Mouse (Mus musculus) bone marrow macrophage, adult 2 months (primary cell): ENCODE data around the gene Hist1h2bb.
"Not testable (repeated sequence)": the region's sequence is repeated elsewhere in the genome, so short reads cannot be mapped to it uniquely, and the experiment has no call there.

Experiments used
- CTCF ChIP-seq: IDR thresholded peaks from 2 replicates; pipeline ENCODE4 v1.5.1; 2012; ENCODE audit warnings: low read depth, mild to moderate bottlenecking, low read length, moderate library complexity
- POLR2A ChIP-seq: IDR thresholded peaks from 2 replicates; pipeline ENCODE4 v1.6.1; 2012; ENCODE audit warnings: mild to moderate bottlenecking, low read depth, low read length, borderline replicate concordance

- not testable (repeated sequence) for TF ChIP-seq POLR2A, CTCF
Measured at GRCm38 (mm10) chr13:23717593-23718245, 28.8 kb upstream of the Hist1h2bb start.
